Mouse (Mus musculus): ENCODE measurements at regions not wholly inside any gene's neighbourhood (a gene's known extent, or its start where the extent isn't known, plus 50 kb on each side); places are given as distances from the start of the nearest gene placed in this dataset.

GRCm38 (mm10) chr14:106265290-106265689 is 159.3 kb downstream of the Trim52 start:
- WGBS, result 91% methylated on average over 3 of the region's 3 CpGs
- Histone ChIP-seq H3K4me3 (replicated peaks) (no peak overlapping the region), H3K9me3 (no peaks in the 10 kb centered on the region), H3K9ac (no peak overlapping the region), H3K27ac (no peak overlapping the region), H3K36me3 (replicated peaks) (no peaks in the 10 kb centered on the region), H3K27me3 (no peaks in the 10 kb centered on the region), H3K4me2 (no peak overlapping the region), H3K4me1 (no peaks in the 10 kb centered on the region)
- no peak for ATAC-seq (ENCODE audit: low FRiP score)

- no peak overlapping the region for H3K9ac ChIP-seq
- no peak overlapping the region for H3K4me3 ChIP-seq (replicated peaks)
- WGBS, result 84% methylated on average over 12 of the region's 12 CpGs
- no peak for ATAC-seq (ENCODE audit: low FRiP score)
- H3K27me3 ChIP-seq, result no peaks in the 10 kb centered on the region
- no peak overlapping the region for H3K27ac ChIP-seq
- no peaks in the 10 kb centered on the region for H3K4me1 ChIP-seq
- no peaks in the 10 kb centered on the region for H3K9me3 ChIP-seq
- no peaks in the 10 kb centered on the region for H3K36me3 ChIP-seq (replicated peaks)
- no peak overlapping the region for H3K4me2 ChIP-seq
These were observed 161.9 kb downstream of the Trim52 start for GRCm38 (mm10) chr14:106267679-106268561.

- WGBS, result 76% methylated on average over 6 of the region's 6 CpGs
- Histone ChIP-seq H3K9ac (no peak overlapping the region), H3K4me2 (no peak overlapping the region), H3K4me1 (no peaks in the 10 kb centered on the region), H3K27ac (no peak overlapping the region), H3K4me3 (replicated peaks) (no peak overlapping the region), H3K27me3 (no peaks in the 10 kb centered on the region), H3K36me3 (replicated peaks) (no peaks in the 10 kb centered on the region), H3K9me3 (no peaks in the 10 kb centered on the region)
- ATAC-seq (ENCODE audit: low FRiP score), result no peak
These were observed 163.7 kb downstream of the Trim52 start for GRCm38 (mm10) chr14:106269680-106270079.

GRCm38 (mm10) chr14:106313558-106313957 is 207.6 kb downstream of the Trim52 start:
- H3K27me3 ChIP-seq, result no peaks in the 10 kb centered on the region
- WGBS, result 54% methylated on average over 8 of the region's 8 CpGs
- H3K27ac ChIP-seq, result no peak overlapping the region

GRCm38 (mm10) chr14:106314079-106314551 is 208.1 kb downstream of the Trim52 start:
- Histone ChIP-seq H3K9me3 (no peaks in the 10 kb centered on the region), H3K4me1 (no peaks in the 10 kb centered on the region), H3K9ac (no peak overlapping the region), H3K27ac (no peak overlapping the region), H3K27me3 (no peaks in the 10 kb centered on the region), H3K4me3 (replicated peaks) (no peak overlapping the region), H3K36me3 (replicated peaks) (no peaks in the 10 kb centered on the region), H3K4me2 (no peak overlapping the region)
- 47% methylated on average over 9 of the region's 9 CpGs for WGBS
- no peak for ATAC-seq (ENCODE audit: low FRiP score)

More at GRCm38 (mm10) chr14:106313558-106313957, 207.6 kb downstream of the Trim52 start:
- no peak for ATAC-seq (ENCODE audit: low FRiP score)
- Histone ChIP-seq H3K9me3 (no peaks in the 10 kb centered on the region), H3K4me3 (replicated peaks) (no peak overlapping the region), H3K4me2 (no peak overlapping the region), H3K36me3 (replicated peaks) (no peaks in the 10 kb centered on the region), H3K4me1 (no peaks in the 10 kb centered on the region), H3K9ac (no peak overlapping the region)

- no peaks in the 10 kb centered on the region for H3K4me1 ChIP-seq
- no peak overlapping the region for H3K4me3 ChIP-seq (replicated peaks)
- no peak overlapping the region for H3K27ac ChIP-seq
- no peak for ATAC-seq (ENCODE audit: low FRiP score)
- no peak overlapping the region for H3K9ac ChIP-seq
- no peaks in the 10 kb centered on the region for H3K27me3 ChIP-seq
- no peaks in the 10 kb centered on the region for H3K9me3 ChIP-seq
- 81% methylated on average over 5 of the region's 5 CpGs for WGBS
- no peaks in the 10 kb centered on the region for H3K36me3 ChIP-seq (replicated peaks)
- no peak overlapping the region for H3K4me2 ChIP-seq
These were observed 212.8 kb downstream of the Trim52 start for GRCm38 (mm10) chr14:106318767-106319166.

- H3K27ac ChIP-seq, result no peak overlapping the region
- no peak for ATAC-seq (ENCODE audit: low FRiP score)
- no peaks in the 10 kb centered on the region for H3K36me3 ChIP-seq (replicated peaks)
- H3K4me2 ChIP-seq, result no peak overlapping the region
- no peaks in the 10 kb centered on the region for H3K9me3 ChIP-seq
- H3K4me3 ChIP-seq (replicated peaks), result no peak overlapping the region
- no peaks in the 10 kb centered on the region for H3K27me3 ChIP-seq
- H3K4me1 ChIP-seq, result no peaks in the 10 kb centered on the region
- H3K9ac ChIP-seq, result no peak overlapping the region
- WGBS, result 86% methylated on average over 8 of the region's 8 CpGs
These were observed 221.8 kb downstream of the Trim52 start for GRCm38 (mm10) chr14:106327653-106328283.

- Histone ChIP-seq H3K4me3 (replicated peaks) (no peak overlapping the region), H3K4me1 (no peaks in the 10 kb centered on the region), H3K27ac (no peak overlapping the region), H3K4me2 (no peak overlapping the region), H3K9me3 (0 out of 2 replicates have a peak, but pooled peaks cover 2% of the 10 kb centered on the region), H3K36me3 (replicated peaks) (no peaks in the 10 kb centered on the region), H3K9ac (no peak overlapping the region), H3K27me3 (no peaks in the 10 kb centered on the region)
- ATAC-seq (ENCODE audit: low FRiP score), result no peak
- WGBS, result 73% methylated on average over 8 of the region's 8 CpGs
These were observed 259.0 kb downstream of the Trim52 start for GRCm38 (mm10) chr14:106364767-106365623.

GRCm38 (mm10) chr14:106365624-106366118 is 259.7 kb downstream of the Trim52 start:
- H3K4me2 ChIP-seq, result no peak overlapping the region
- H3K4me3 ChIP-seq (replicated peaks), result no peak overlapping the region
- H3K27me3 ChIP-seq, result no peaks in the 10 kb centered on the region
- H3K4me1 ChIP-seq, result no peaks in the 10 kb centered on the region
- no peaks in the 10 kb centered on the region for H3K36me3 ChIP-seq (replicated peaks)
- no peak for ATAC-seq (ENCODE audit: low FRiP score)
- H3K9me3 ChIP-seq, result no peaks in the 10 kb centered on the region
- 74% methylated on average over 3 of the region's 3 CpGs for WGBS
- H3K27ac ChIP-seq, result no peak overlapping the region
- no peak overlapping the region for H3K9ac ChIP-seq

- WGBS, result 15% methylated on average over 1 of the region's 1 CpGs
These were observed 267.5 kb downstream of the Trim52 start for GRCm38 (mm10) chr14:106373451-106373850.

GRCm38 (mm10) chr14:106379645-106380044 is 273.6 kb downstream of the Trim52 start:
- H3K4me2 ChIP-seq, result no peak overlapping the region
- no peak for ATAC-seq (ENCODE audit: low FRiP score)
- H3K9me3 ChIP-seq, result no peaks in the 10 kb centered on the region
- H3K9ac ChIP-seq, result no peak overlapping the region
- no peak overlapping the region for H3K27ac ChIP-seq
- H3K36me3 ChIP-seq (replicated peaks), result no peaks in the 10 kb centered on the region
- 84% methylated on average over 4 of the region's 4 CpGs for WGBS
- no peaks in the 10 kb centered on the region for H3K4me1 ChIP-seq
- no peaks in the 10 kb centered on the region for H3K27me3 ChIP-seq
- H3K4me3 ChIP-seq (replicated peaks), result no peak overlapping the region

More at GRCm38 (mm10) chr14:106373451-106373850, 267.5 kb downstream of the Trim52 start:
- Histone ChIP-seq H3K9me3 (no peaks in the 10 kb centered on the region), H3K4me1 (no peaks in the 10 kb centered on the region), H3K4me2 (no peak overlapping the region), H3K27me3 (no peaks in the 10 kb centered on the region), H3K9ac (no peak overlapping the region), H3K36me3 (replicated peaks) (no peaks in the 10 kb centered on the region), H3K4me3 (replicated peaks) (no peak overlapping the region), H3K27ac (no peak overlapping the region)
- 0 out of 2 replicates have a peak, but pooled peaks have one; percentile 36 for ATAC-seq (ENCODE audit: low FRiP score)

- H3K27ac ChIP-seq, result no peak overlapping the region
- H3K9ac ChIP-seq, result no peak overlapping the region
- H3K4me1 ChIP-seq, result no peaks in the 10 kb centered on the region
- no peaks in the 10 kb centered on the region for H3K27me3 ChIP-seq
- H3K36me3 ChIP-seq (replicated peaks), result no peaks in the 10 kb centered on the region
- no peaks in the 10 kb centered on the region for H3K9me3 ChIP-seq
- no peak overlapping the region for H3K4me3 ChIP-seq (replicated peaks)
- WGBS, result 85% methylated on average over 3 of the region's 3 CpGs
- no peak for ATAC-seq (ENCODE audit: low FRiP score)
- H3K4me2 ChIP-seq, result no peak overlapping the region
These were observed 281.7 kb downstream of the Trim52 start for GRCm38 (mm10) chr14:106387671-106388070.
